Mouse (Mus musculus) forebrain, embryonic 14.5 days (tissue): ENCODE measurements around the gene Klhl40. TPM values are rescaled to one million over a fixed set of nuclear protein-coding genes. Genes with fewer than 3 reads are reported as not detected.

Experiments used
- ATAC-seq: fragments of 200-750 bp; cut with Nextera tagmentation; 2 replicates; pipeline ENCODE4 v1.8.0; 2017; ENCODE audit warnings: mild to moderate bottlenecking, moderate library complexity
- DNase-seq: peaks from one replicate; pipeline ENCODE4 v3.0.0-alpha.2; 2015; ENCODE audit warnings: low spot score
- H3K27ac ChIP-seq: fragments of 300-500 bp; sonication (generic); 2 replicates; pipeline ENCODE4 v1.5.1; 2014; ENCODE audit warnings: low read depth, mild to moderate bottlenecking, control low read depth, low read length, moderate library complexity
- H3K27me3 ChIP-seq: fragments of 300-500 bp; sonication (generic); replicated peaks from 2 replicates; pipeline ENCODE4 v1.6.1; 2014; ENCODE audit warnings: low read length, control low read depth, mixed read lengths; ENCODE audit not compliant: control insufficient read depth, insufficient read depth
- H3K36me3 ChIP-seq: fragments of 300-500 bp; sonication (generic); 2 replicates; pipeline ENCODE4 v1.6.1; 2014; ENCODE audit warnings: low read length, control low read depth; ENCODE audit not compliant: control insufficient read depth, insufficient read depth
- H3K4me1 ChIP-seq: fragments of 300-500 bp; sonication (generic); 2 replicates; pipeline ENCODE4 v1.6.1; 2014; ENCODE audit warnings: antibody characterized with exemption, low read length, control low read depth; ENCODE audit not compliant: control insufficient read depth, insufficient read depth
- H3K4me2 ChIP-seq: fragments of 300-500 bp; sonication (generic); 2 replicates; pipeline ENCODE4 v1.6.1; 2014; ENCODE audit warnings: mild to moderate bottlenecking, control low read depth, low read length
- H3K4me3 ChIP-seq: fragments of 300-500 bp; sonication (generic); 2 replicates; pipeline ENCODE4 v1.5.1; 2014; ENCODE audit warnings: low read depth, low read length, control low read depth
- H3K9ac ChIP-seq: fragments of 300-500 bp; sonication (generic); 2 replicates; pipeline ENCODE4 v1.6.1; 2014; ENCODE audit warnings: mild to moderate bottlenecking, low read length, control low read depth, moderate library complexity
- H3K9me3 ChIP-seq: fragments of 300-500 bp; sonication (generic); replicated peaks from 2 replicates; pipeline ENCODE4 v1.6.1; 2016; ENCODE audit warnings: low read length, control low read depth, mixed read lengths; ENCODE audit not compliant: control insufficient read depth
- WGBS: fragments of 180-500 bp; shearing (Covaris S2); extraction: QIAGEN DNeasy Blood & Tissue Kit; methylation state at CpG from one replicate; pipeline ENCODE4 v1.1.7; 2014; 5-methylcytosine and 5-hydroxymethylcytosine counted together
- polyA plus RNA-seq: library from polyadenylated mRNA; unstranded; fragments of >200 nt; fragmentation: Nextera tagmentation; extraction: Ambion mirVana; gene quantifications from 2 replicates; pipeline ENCODE4 v1.2.1, GENCODE M21; 2014

Gene Klhl40
- polyA plus RNA-seq, 1 experiment from 2014 or later = 0.60 TPM

GRCm38 (mm10) chr9:121759091-121760081 is 18.0 kb upstream of the Klhl40 start, which contains the start of gene Zfp651:
TSS of gene Zfp651 (plus strand) at chr9:121759330.
- peak within 1 kb of the TSS; percentile 96 for H3K9ac ChIP-seq
- no peaks in the 10 kb centered on the region for H3K9me3 ChIP-seq
- peaks cover 44% of the 10 kb centered on the region for H3K36me3 ChIP-seq
- ATAC-seq (peak; percentile 90), DNase-seq (peak; percentile 83)
- no peaks in the 10 kb centered on the region for H3K27me3 ChIP-seq
- H3K4me2 ChIP-seq = peak within 1 kb of the TSS; percentile 97
- peak within 1 kb of the TSS; percentile 86 for H3K4me3 ChIP-seq
- WGBS = under 1% methylated on average over 74 of the region's 97 CpGs
- peak within 1 kb of the TSS; percentile 77 for H3K27ac ChIP-seq
- peaks cover 12% of the 10 kb centered on the region for H3K4me1 ChIP-seq

- Histone ChIP-seq H3K36me3 (peaks cover 44% of the 10 kb centered on the region), H3K4me1 (peaks cover 12% of the 10 kb centered on the region), H3K27me3 (no peaks in the 10 kb centered on the region), H3K9me3 (no peaks in the 10 kb centered on the region), H3K4me2 (peak overlapping the region; percentile 97), H3K27ac (peak overlapping the region; percentile 77), H3K4me3 (peak overlapping the region; percentile 86), H3K9ac (peak overlapping the region; percentile 96)
- 2% methylated on average over 38 of the region's 43 CpGs for WGBS
- ATAC-seq = peak; percentile 48
- DNase-seq = peak; percentile 74
Measured at GRCm38 (mm10) chr9:121760271-121761090, 16.9 kb upstream of the Klhl40 start.

- WGBS = 54% methylated on average over 10 of the region's 10 CpGs
- Histone ChIP-seq H3K27ac (no peak overlapping the region), H3K4me3 (peak overlapping the region; percentile 86), H3K36me3 (peaks cover 43% of the 10 kb centered on the region), H3K4me2 (peak overlapping the region; percentile 97), H3K27me3 (no peaks in the 10 kb centered on the region), H3K9ac (peak overlapping the region; percentile 96), H3K4me1 (peaks cover 12% of the 10 kb centered on the region), H3K9me3 (no peaks in the 10 kb centered on the region)
- ATAC-seq (no peak), DNase-seq (no peak)
Measured at GRCm38 (mm10) chr9:121761091-121761665, 16.2 kb upstream of the Klhl40 start.

- Histone ChIP-seq H3K9ac (no peak overlapping the region), H3K36me3 (peaks cover 45% of the 10 kb centered on the region), H3K9me3 (no peaks in the 10 kb centered on the region), H3K4me1 (peaks cover 12% of the 10 kb centered on the region), H3K27me3 (no peaks in the 10 kb centered on the region), H3K27ac (no peak overlapping the region), H3K4me2 (no peak overlapping the region), H3K4me3 (no peak overlapping the region)
- DNase-seq (no peak), ATAC-seq (no peak)
- WGBS = 75% methylated on average over 8 of the region's 8 CpGs
Measured at GRCm38 (mm10) chr9:121761787-121762186, 15.6 kb upstream of the Klhl40 start.

DNA sequence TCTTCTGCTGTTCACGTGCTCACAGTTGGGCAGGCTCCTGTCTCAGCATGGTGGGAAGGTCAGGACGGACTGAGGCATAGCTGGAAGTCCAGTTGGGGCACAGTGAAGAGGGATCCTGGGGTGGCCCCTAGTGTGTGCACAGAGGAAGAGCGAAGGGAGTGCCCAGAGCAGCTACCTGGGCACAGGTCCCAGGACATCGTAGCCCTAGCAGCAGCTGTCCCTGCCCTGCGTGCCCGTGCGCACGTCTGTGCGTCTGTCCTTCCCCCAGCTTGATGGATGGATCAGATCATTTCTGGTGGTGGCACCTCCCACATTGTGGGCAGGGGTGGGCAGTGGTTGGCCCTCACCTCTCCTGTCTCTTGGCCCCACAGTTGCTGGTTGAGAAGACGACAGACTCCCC is 15.2 kb upstream of the Klhl40 start:
- H3K27me3 ChIP-seq = no peaks in the 10 kb centered on the region
- H3K4me1 ChIP-seq = peaks cover 12% of the 10 kb centered on the region
- DNase-seq = no peak
- ATAC-seq = no peak
- H3K4me2 ChIP-seq = no peak overlapping the region
- H3K9me3 ChIP-seq = no peaks in the 10 kb centered on the region
- 88% methylated on average over 10 of the region's 10 CpGs for WGBS
- H3K36me3 ChIP-seq = peaks cover 47% of the 10 kb centered on the region
- H3K27ac ChIP-seq = no peak overlapping the region
- H3K9ac ChIP-seq = no peak overlapping the region
- H3K4me3 ChIP-seq = no peak overlapping the region

- Histone ChIP-seq H3K27me3 (no peaks in the 10 kb centered on the region), H3K4me2 (no peak overlapping the region), H3K4me1 (peaks cover 12% of the 10 kb centered on the region), H3K36me3 (peaks cover 52% of the 10 kb centered on the region), H3K4me3 (no peak overlapping the region), H3K9ac (no peak overlapping the region), H3K27ac (no peak overlapping the region), H3K9me3 (no peaks in the 10 kb centered on the region)
- 95% methylated on average over 25 of the region's 25 CpGs for WGBS
- DNase-seq (no peak), ATAC-seq (no peak)
Measured at GRCm38 (mm10) chr9:121762761-121763160, 14.6 kb upstream of the Klhl40 start.

DNA sequence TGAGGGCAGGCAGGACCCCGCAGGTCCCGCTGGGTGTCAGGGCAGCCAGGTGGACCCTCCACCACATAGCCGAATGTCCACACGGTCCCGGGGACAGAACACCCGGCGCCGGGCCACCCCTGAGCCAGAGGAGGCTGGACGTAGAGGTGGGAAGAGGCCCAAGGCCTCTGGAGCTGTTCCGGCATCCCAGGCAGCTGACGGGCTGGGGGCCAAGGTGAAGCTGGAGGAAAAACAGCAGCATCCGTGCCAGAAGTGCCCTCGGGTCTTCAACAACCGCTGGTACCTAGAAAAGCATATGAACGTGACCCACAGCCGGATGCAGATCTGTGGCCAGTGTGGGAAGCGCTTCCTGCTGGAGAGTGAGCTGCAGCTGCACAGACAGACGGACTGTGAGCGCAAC is 13.7 kb upstream of the Klhl40 start:
- DNase-seq (no peak), ATAC-seq (no peak)
- no peak overlapping the region for H3K27ac ChIP-seq
- H3K4me2 ChIP-seq = no peak overlapping the region
- H3K4me3 ChIP-seq = no peak overlapping the region
- H3K9me3 ChIP-seq = no peaks in the 10 kb centered on the region
- no peak overlapping the region; the same call in 1 of the 2 replicates for H3K9ac ChIP-seq
- H3K36me3 ChIP-seq = peaks cover 61% of the 10 kb centered on the region
- H3K27me3 ChIP-seq = no peaks in the 10 kb centered on the region
- peaks cover 11% of the 10 kb centered on the region for H3K4me1 ChIP-seq
- 91% methylated on average over 19 of the region's 19 CpGs for WGBS

DNA sequence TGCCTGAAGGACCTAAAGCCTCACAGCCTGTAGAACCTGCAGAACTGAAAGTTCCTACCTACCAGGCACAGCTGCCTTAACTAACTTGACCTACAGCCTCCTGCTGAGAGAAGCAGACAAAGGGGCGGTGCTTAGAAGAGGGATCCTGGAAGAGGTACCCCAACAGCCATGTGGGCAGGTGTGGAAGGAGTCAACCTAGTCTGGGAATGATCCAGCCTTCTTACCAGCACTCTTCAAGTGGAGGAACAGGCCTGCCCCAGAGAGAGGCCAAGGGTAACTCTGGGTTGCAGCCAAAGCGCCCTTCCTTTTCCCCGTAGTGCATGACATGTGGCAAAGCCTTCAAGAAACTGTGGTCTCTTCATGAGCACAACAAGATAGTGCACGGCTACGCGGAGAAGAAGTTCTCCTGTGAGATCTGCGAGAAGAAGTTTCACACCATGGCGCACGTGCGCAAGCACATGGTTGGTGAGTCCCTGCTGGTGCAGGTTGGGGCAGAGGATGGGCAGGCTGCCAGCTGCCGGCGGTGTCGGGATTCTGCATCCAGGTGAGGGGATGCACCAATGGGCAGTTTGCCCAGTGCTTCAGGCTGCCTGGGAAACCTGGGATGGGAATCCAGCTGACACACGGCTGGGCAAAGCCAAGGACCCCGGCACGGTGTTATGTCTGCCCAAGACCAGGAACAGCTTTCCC is 12.1 kb upstream of the Klhl40 start:
- H3K9me3 ChIP-seq = no peaks in the 10 kb centered on the region
- H3K27ac ChIP-seq = no peak overlapping the region
- peaks cover 65% of the 10 kb centered on the region for H3K36me3 ChIP-seq
- ATAC-seq = no peak
- no peak overlapping the region for H3K4me3 ChIP-seq
- no peak overlapping the region for H3K4me2 ChIP-seq
- 85% methylated on average over 16 of the region's 16 CpGs for WGBS
- no peak for DNase-seq
- no peak overlapping the region for H3K9ac ChIP-seq
- H3K4me1 ChIP-seq = peaks cover 7% of the 10 kb centered on the region
- no peaks in the 10 kb centered on the region for H3K27me3 ChIP-seq
